Mouse (Mus musculus) spleen, adult 18-20 months (tissue): ENCODE results near the gene Hpcal4.

Experiments used
- DNase-seq, 2 experiments: peaks; one replicate each; pipeline ENCODE4 v3.0.0; 2022; ENCODE audit warnings: mixed read lengths in 2 of 2

The Hpcal4 gene

GRCm38 (mm10) chr4:123202094-123202420 lies 19.0 kb downstream of the Hpcal4 start:
- DNase-seq, result no peak

- no peak for DNase-seq
Observed at GRCm38 (mm10) chr4:123207337-123207736, 24.3 kb downstream of the Hpcal4 start.

DNA sequence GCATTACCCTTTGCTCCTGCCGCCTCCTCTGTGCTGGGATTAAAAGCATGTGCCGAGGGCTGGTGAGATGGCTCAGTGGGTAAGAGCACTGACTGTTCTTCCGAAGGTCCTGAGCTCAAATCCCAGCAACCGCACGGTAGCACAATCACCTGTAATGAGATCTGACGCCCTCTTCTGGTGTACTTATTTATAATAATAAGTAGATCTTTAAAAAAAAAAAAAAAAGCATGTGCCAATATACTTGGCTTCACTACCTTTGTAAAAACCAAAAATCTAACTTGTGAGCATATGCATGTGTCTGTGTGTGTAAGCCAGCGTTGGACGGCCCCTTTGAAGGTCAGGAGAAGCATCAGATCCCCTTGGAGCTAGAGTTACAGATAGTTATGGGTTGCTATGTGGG lies 28.0 kb downstream of the Hpcal4 start:
- DNase-seq, result no peak

GRCm38 (mm10) chr4:123211453-123211852 lies 28.4 kb downstream of the Hpcal4 start:
- DNase-seq, result no peak

- DNase-seq, result no peak
Observed at GRCm38 (mm10) chr4:123212330-123212729, 29.3 kb downstream of the Hpcal4 start.

GRCm38 (mm10) chr4:123213975-123214374 lies 30.9 kb downstream of the Hpcal4 start:
- no peak for DNase-seq

- no peak for DNase-seq
Observed at GRCm38 (mm10) chr4:123215367-123215766, 32.3 kb downstream of the Hpcal4 start.

DNA sequence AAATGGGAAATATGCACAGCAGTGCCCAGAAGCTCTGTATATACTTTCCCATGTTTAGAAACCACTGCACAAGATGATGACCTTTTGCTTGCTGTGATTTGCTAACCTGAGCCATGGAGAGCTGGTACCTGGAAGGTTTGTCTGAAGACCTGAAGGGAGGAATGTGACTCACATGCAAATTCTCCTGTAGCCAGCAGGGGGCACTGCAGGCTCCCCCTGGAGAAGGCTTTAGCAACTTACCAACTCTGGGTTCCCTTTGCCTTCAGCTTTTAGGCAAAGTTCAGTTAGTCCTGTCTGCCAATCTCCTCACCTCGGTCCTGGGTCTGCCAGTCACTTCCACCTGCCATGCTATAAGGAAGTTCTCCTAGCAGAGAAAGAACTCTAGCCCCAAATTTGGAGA lies 33.8 kb downstream of the Hpcal4 start:
- peak in 1 of 2 experiments; percentile 50 for DNase-seq

DNA sequence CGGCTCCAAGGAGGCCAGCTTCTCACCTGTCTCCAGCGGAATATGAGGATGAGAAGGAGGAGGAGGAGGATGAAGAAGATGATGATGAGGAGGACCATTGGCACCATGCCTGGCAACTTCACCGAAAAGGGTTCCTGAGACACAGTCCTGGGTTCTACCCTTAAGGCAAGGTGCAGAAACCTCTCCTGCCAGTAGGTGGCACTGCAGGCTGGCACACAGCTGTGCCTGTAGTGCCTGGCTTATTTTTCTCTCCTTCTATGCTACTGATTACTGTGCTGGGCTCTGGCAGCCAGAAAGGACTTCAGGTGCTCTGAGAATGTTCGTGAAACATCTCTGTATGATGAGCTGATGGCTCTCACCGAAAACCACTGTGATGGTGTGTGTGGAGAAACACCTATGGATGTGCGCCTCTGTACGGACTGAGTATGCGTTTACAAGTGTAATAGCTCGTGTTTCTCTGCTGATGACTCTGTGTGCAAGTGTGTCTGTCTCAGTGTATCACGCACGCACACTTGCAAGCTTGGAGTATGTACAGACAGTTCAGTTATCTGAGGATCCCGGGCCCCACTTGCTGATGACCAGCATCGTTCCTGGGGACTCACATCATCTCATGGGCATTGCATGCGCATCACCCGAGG lies 36.8 kb downstream of the Hpcal4 start:
- DNase-seq, result peak; percentile 35 to 70

DNA sequence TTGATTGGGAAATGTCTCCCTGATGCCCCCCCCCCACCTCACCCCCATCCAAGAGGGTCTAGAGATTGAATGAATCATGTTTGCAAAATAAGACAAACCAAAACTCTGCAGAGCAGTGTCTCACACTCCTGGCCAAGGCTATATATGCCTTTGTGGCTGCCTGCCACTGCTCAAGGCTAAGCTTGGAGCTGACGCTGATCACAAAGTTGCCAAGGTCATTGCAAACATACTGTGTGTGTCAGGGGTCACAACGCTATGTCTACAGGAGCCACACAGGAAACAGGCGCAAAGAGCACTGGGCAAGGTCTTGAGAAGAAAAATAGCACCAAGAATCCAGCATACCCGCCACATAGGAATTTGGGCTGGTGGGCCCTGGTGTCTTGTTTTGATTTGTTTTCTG lies 37.6 kb downstream of the Hpcal4 start:
- no peak for DNase-seq

DNA sequence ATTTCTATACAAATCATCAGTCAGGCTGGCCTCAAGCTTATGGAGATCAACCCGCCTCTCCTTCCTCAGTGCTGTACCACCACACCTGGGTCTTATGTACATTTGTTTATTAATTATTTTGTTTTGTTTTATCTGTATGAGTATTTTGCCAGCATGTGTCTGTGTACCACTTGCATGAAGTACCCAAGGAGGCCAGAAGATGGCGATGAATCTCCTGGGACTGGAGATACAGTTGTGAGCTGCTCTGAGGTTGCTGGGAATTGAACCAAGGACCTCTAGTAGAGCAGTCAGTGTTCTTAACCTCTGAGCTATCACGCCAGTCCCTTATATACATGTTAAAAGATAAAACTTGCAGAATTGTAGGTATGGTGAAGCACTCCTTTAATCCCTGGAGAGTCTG lies 40.3 kb downstream of the Hpcal4 start:
- DNase-seq, result peak in 1 of 2 experiments; percentile 27

GRCm38 (mm10) chr4:123225718-123226403 lies 42.8 kb downstream of the Hpcal4 start:
- DNase-seq, result no peak

DNA sequence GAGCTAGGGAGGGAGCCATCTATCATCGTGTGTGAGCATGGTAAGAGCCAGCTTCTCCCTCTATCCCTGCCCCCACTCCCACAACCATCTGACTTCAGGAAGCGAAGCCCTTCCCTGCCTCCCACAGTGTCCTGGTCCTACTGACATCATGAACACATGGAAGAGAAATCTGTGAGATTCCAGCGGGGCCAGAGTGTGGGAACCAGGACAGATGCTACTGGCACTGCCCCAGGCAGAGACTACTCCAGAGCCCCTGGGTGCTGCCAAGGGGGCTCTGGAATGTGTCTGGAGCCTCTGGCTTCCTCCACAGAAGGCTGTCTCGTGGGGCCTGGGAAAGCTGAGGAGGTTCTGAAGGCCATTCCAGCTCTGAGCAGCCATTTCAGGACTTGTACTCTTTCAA lies 44.7 kb downstream of the Hpcal4 start:
- no peak for DNase-seq

DNA sequence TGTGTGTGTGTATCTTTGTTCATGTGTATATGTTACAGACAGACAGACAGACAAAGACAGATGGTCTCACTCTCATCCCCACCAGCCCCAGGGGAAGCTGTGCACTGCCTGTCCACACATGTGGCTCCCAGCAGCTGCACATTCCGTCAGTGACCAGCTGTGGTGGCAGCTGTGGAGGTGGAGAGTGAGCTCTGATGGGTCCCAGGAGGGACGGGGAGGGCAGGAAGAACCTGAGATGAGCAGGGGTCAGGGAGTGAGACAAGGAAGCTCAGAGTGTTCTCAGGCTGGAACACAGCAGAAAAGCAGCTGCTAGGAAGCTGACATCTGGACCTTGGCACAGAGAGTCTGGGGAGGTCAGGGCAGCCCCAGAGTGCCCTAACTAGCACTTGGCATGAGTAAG lies 45.2 kb downstream of the Hpcal4 start:
- DNase-seq, result no peak

DNA sequence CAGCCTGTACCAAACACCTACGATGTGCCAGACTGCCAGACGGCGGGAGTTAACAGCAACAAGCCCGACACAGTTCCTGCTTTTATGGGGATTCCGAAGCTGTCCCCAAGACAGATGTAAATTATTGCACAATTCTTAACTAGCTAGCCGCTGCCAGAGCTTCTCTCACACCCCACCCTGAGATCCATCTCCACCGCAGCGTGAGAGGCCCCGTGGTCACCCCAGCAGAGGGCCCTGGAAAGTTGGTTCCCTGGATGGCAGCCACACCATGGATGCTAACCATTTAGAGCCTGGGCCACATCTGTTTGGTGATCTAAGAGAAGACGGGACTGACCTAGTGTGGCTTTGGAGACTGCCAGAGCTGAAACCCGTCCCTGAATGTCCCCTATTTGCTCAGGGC lies 46.1 kb downstream of the Hpcal4 start:
- DNase-seq, result no peak

DNA sequence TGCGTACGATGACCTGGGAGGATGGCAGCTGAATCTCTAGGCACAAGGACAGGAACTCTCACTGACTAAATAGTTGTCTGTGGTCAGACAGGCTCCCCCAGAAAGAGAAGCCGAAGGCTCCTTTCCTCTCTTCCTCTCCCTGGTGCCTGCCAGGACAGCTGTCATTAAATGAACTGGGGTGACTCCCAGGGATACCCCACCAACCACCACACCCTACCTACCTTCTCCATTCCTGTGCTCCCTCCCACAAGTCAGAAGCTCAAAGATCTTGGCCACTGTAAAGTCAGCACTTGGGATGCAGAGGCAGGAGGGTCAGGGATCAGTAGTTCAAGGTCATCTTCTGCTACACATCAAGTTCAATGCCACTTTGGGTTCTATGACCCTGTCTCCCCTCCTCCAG lies 49.8 kb downstream of the Hpcal4 start:
- DNase-seq, result no peak

GRCm38 (mm10) chr4:123233492-123234084 lies 50.6 kb downstream of the Hpcal4 start, which contains the start of gene Heyl:
Gene Heyl, plus strand, starts transcription at chr4:123233556.
- peak; percentile 33 to 43 for DNase-seq

GRCm38 (mm10) chr4:123235835-123236430 lies 52.9 kb downstream of the Hpcal4 start:
- no peak for DNase-seq

- DNase-seq, result no peak
Observed at GRCm38 (mm10) chr4:123236431-123237031, 53.5 kb downstream of the Hpcal4 start.

DNA sequence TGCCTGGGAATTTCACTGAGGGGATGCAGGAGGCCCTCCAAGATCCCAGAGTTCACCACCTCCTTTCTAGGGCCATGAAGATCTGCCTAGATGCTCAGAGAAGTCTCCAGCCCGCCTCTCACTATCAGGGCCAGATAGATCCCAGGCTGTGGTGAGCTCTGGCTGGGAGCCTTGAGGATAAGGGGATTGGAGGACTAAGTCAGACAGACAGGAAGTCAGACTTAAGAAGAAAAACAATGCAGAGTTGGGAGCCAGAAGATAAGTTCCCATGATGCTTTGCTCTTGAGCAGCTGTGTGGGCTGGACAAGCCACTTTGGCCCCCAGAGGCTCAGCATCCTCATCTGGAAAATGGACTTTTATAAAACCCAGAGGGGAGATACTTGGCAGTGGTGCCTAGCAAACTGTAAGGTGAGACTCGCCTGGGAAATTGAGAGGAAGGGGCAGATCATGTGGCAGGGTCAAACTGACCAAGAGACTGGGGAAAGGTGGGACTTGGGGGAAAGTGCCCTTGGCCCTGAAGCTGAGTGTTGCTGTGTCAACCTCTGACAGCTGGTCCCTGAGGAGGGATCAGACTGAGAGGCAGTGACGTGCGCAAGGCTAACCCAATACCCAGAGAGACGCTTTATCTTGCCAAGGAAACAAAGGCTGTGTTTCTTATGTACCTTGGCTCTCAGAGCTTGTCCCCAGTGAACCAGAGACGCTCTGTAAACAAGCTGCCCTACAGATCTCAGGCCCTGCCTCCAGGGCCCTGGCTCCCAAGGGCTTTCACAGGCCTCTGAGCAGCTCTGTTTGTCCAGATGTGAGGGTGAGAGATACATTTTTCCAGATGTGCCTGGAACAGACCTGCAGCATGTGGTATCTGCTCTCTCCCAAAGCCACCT lies 54.6 kb downstream of the Hpcal4 start:
- DNase-seq, result no peak

- DNase-seq, result peak in 1 of 2 experiments; percentile 15
Observed at GRCm38 (mm10) chr4:123239361-123240203, 56.6 kb downstream of the Hpcal4 start.
